Mouse (Mus musculus) lung, postnatal 0 days (tissue): ENCODE data around the gene Dip2b. TPM values are rescaled to one million over a fixed set of nuclear protein-coding genes. Genes with fewer than 3 reads are reported as not detected.

ENCODE experiments used
- ATAC-seq: fragments of 200-750 bp; cut with Nextera tagmentation; 2 replicates; pipeline ENCODE4 v1.8.0; 2017; ENCODE audit warnings: moderate library complexity
- DNase-seq: peaks from one replicate; pipeline ENCODE4 v3.0.0-alpha.2; 2016; ENCODE audit warnings: low spot score
- H3K27ac ChIP-seq: fragments of 300-500 bp; sonication (generic); 2 replicates; pipeline ENCODE4 v1.5.1; 2014; ENCODE audit warnings: antibody characterized with exemption, mild to moderate bottlenecking, low read length, mixed read lengths
- H3K27me3 ChIP-seq: fragments of 300-500 bp; sonication (generic); replicated peaks from 2 replicates; pipeline ENCODE4 v1.6.1; 2014; ENCODE audit warnings: low read length, mixed read lengths; ENCODE audit not compliant: insufficient read depth
- H3K36me3 ChIP-seq: fragments of 300-500 bp; sonication (generic); 2 replicates; pipeline ENCODE4 v1.6.1; 2014; ENCODE audit warnings: low read length, mixed read lengths; ENCODE audit not compliant: insufficient read depth
- H3K4me1 ChIP-seq: fragments of 300-500 bp; sonication (generic); 2 replicates; pipeline ENCODE4 v1.6.1; 2014; ENCODE audit warnings: antibody characterized with exemption, low read depth, low read length, mixed read lengths; ENCODE audit not compliant: insufficient read depth
- H3K4me2 ChIP-seq: fragments of 300-500 bp; sonication (generic); replicated peaks from 2 replicates; pipeline ENCODE4 v1.6.1; 2014; ENCODE audit warnings: low read depth, mild to moderate bottlenecking, low read length, moderate library complexity, mixed read lengths
- H3K4me3 ChIP-seq: fragments of 300-500 bp; sonication (generic); 2 replicates; pipeline ENCODE4 v1.5.1; 2014; ENCODE audit warnings: low read depth, low read length
- H3K9ac ChIP-seq: fragments of 300-500 bp; sonication (generic); replicated peaks from 2 replicates; pipeline ENCODE4 v1.6.1; 2014; ENCODE audit warnings: low read depth, mild to moderate bottlenecking
- H3K9me3 ChIP-seq: fragments of 300-500 bp; sonication (generic); 2 replicates; pipeline ENCODE4 v1.6.1; 2016; ENCODE audit warnings: low read length, mixed read lengths
- CTCF ChIP-seq: IDR thresholded peaks from 2 replicates; pipeline ENCODE4 v1.5.1; 2016; ENCODE audit warnings: antibody characterized with exemption, mild to moderate bottlenecking
- EP300 ChIP-seq: IDR thresholded peaks from 2 replicates; pipeline ENCODE4 v1.6.1; 2016; ENCODE audit warnings: antibody characterized with exemption, mild to moderate bottlenecking, control low read depth
- WGBS: fragments of 180-500 bp; shearing (Covaris S2); extraction: QIAGEN DNeasy Blood & Tissue Kit; methylation state at CpG from one replicate; pipeline ENCODE4 v1.1.7; 2014; 5-methylcytosine and 5-hydroxymethylcytosine counted together
- polyA plus RNA-seq: library from polyadenylated mRNA; unstranded; fragments of >200 nt; fragmentation: Nextera tagmentation; extraction: Ambion mirVana; gene quantifications from 2 replicates; pipeline ENCODE4 v1.2.1, GENCODE M21; 2015

Gene Dip2b
- polyA plus RNA-seq, 1 experiment from 2014 or later = 6.6 TPM

- Histone ChIP-seq H3K27ac (no peak overlapping the region), H3K4me3 (no peak overlapping the region), H3K36me3 (peaks cover 14% of the 10 kb centered on the region), H3K9ac (no peak overlapping the region), H3K4me2 (no peak overlapping the region), H3K9me3 (no peaks in the 10 kb centered on the region), H3K4me1 (no peaks in the 10 kb centered on the region), H3K27me3 (no peaks in the 10 kb centered on the region)
- 74% methylated on average over 4 of the region's 4 CpGs for WGBS
- ATAC-seq = no peak
- no peak for TF ChIP-seq CTCF
- no peak for TF ChIP-seq EP300
- no peak for DNase-seq
These were observed 164.1 kb downstream of the Dip2b start for GRCm38 (mm10) chr15:100202431-100203015.

GRCm38 (mm10) chr15:100204574-100204973 is 166.1 kb downstream of the Dip2b start:
- Histone ChIP-seq H3K9me3 (no peaks in the 10 kb centered on the region), H3K4me1 (no peaks in the 10 kb centered on the region), H3K4me2 (no peak overlapping the region), H3K4me3 (no peak overlapping the region), H3K9ac (no peak overlapping the region), H3K27ac (0 out of 2 replicates have a peak overlapping the region, but pooled peaks have one; percentile 40), H3K27me3 (no peaks in the 10 kb centered on the region), H3K36me3 (peaks cover 21% of the 10 kb centered on the region)
- TF ChIP-seq EP300 = no peak
- TF ChIP-seq CTCF = no peak
- 62% methylated on average over 1 of the region's 1 CpGs for WGBS
- DNase-seq (peak; percentile 51), ATAC-seq (peak; percentile 78)

DNA sequence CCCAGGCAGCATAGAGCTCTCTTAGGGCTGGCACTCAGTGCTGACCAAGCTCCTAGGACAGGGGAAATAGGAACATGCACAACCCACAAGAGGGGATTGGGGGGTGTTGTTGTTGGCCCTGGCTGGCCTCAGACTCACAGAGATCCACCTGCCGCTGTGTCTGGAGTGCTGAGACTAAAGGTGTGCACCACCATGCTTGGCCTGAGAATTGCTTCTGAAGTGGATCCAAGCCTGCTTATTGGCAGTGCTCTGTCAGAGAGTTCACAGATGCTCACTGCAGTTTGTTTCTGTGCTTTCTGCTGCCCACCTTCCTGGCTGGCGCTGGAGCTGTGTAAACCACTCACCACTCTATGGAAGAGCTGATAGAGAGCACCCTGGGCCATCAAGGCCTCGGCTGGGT is 171.5 kb downstream of the Dip2b start:
- 96% methylated on average over 3 of the region's 3 CpGs for WGBS
- no peak overlapping the region for H3K4me2 ChIP-seq
- peaks cover 56% of the 10 kb centered on the region for H3K36me3 ChIP-seq
- H3K27ac ChIP-seq = no peak overlapping the region
- no peak overlapping the region for H3K9ac ChIP-seq
- ATAC-seq (no peak), DNase-seq (no peak)
- H3K4me3 ChIP-seq = no peak overlapping the region
- no peaks in the 10 kb centered on the region for H3K9me3 ChIP-seq
- TF ChIP-seq EP300 (no peak), CTCF (no peak)
- H3K4me1 ChIP-seq = no peaks in the 10 kb centered on the region
- no peaks in the 10 kb centered on the region for H3K27me3 ChIP-seq

GRCm38 (mm10) chr15:100213339-100213738 is 174.9 kb downstream of the Dip2b start:
- Histone ChIP-seq H3K4me2 (no peak overlapping the region), H3K4me1 (no peaks in the 10 kb centered on the region), H3K36me3 (peaks cover 63% of the 10 kb centered on the region), H3K4me3 (no peak overlapping the region), H3K9ac (no peak overlapping the region), H3K9me3 (no peaks in the 10 kb centered on the region), H3K27ac (no peak overlapping the region), H3K27me3 (no peaks in the 10 kb centered on the region)
- WGBS = 82% methylated on average over 2 of the region's 2 CpGs
- no peak for DNase-seq
- ATAC-seq = no peak
- TF ChIP-seq CTCF = no peak
- no peak for TF ChIP-seq EP300

DNA sequence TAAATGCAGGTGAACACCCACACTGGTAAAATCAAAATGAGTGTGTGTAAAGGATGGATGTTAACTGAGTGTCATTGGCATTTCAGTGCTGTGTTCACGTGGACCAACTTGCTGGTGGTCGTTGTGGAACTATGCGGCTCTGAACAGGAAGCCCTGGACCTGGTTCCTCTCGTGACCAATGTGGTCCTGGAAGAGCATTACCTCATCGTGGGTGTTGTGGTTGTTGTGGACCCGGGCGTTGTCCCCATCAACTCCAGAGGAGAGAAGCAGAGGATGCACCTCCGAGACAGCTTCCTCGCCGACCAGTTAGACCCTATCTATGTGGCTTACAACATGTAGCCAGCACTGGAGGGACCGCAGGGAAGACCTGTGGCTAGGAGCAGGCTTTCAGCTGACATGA is 176.6 kb downstream of the Dip2b start:
- Histone ChIP-seq H3K4me3 (no peak overlapping the region), H3K36me3 (peaks cover 49% of the 10 kb centered on the region), H3K4me1 (no peaks in the 10 kb centered on the region), H3K9me3 (no peaks in the 10 kb centered on the region), H3K9ac (no peak overlapping the region), H3K4me2 (no peak overlapping the region), H3K27ac (no peak overlapping the region), H3K27me3 (no peaks in the 10 kb centered on the region)
- DNase-seq (no peak), ATAC-seq (no peak)
- TF ChIP-seq CTCF (no peak), EP300 (no peak)
- 89% methylated on average over 11 of the region's 11 CpGs for WGBS

- H3K27ac ChIP-seq = no peak overlapping the region
- H3K9ac ChIP-seq = no peak overlapping the region
- no peaks in the 10 kb centered on the region for H3K27me3 ChIP-seq
- no peak for DNase-seq
- H3K4me3 ChIP-seq = no peak overlapping the region
- H3K9me3 ChIP-seq = no peaks in the 10 kb centered on the region
- ATAC-seq = 0 out of 2 replicates have a peak, but pooled peaks have one; percentile 22
- WGBS = 88% methylated on average over 9 of the region's 9 CpGs
- peaks cover 38% of the 10 kb centered on the region for H3K36me3 ChIP-seq
- no peaks in the 10 kb centered on the region for H3K4me1 ChIP-seq
- TF ChIP-seq CTCF (no peak), EP300 (no peak)
- no peak overlapping the region for H3K4me2 ChIP-seq
These were observed 177.7 kb downstream of the Dip2b start for GRCm38 (mm10) chr15:100216173-100216572.
